Mouse (Mus musculus) kidney, postnatal 0 days (tissue): ENCODE measurements around the gene Lzic. TPM values are rescaled to one million over a fixed set of nuclear protein-coding genes. Genes with fewer than 3 reads are reported as not detected.

Experiments
- ATAC-seq: fragments of 200-750 bp; cut with Nextera tagmentation; replicated peaks from 2 replicates; pipeline ENCODE4 v1.8.0; 2017; ENCODE audit warnings: low read depth, moderate number of reproducible peaks, moderate TSS enrichment, moderate library complexity; ENCODE audit not compliant: low FRiP score
- DNase-seq: peaks from one replicate; pipeline ENCODE4 v3.0.0-alpha.2; 2016; ENCODE audit warnings: low spot score
- H3K27ac ChIP-seq: fragments of 300-500 bp; sonication (generic); 2 replicates; pipeline ENCODE4 v1.5.1; 2014; ENCODE audit warnings: mild to moderate bottlenecking
- H3K27me3 ChIP-seq: fragments of 300-500 bp; sonication (generic); 2 replicates; pipeline ENCODE4 v1.6.1; 2014; ENCODE audit warnings: low read length, mixed read lengths; ENCODE audit not compliant: insufficient read depth
- H3K36me3 ChIP-seq: fragments of 300-500 bp; sonication (generic); 2 replicates; pipeline ENCODE4 v1.6.1; 2014; ENCODE audit warnings: low read length, mixed read lengths; ENCODE audit not compliant: insufficient read depth
- H3K4me1 ChIP-seq: fragments of 300-500 bp; sonication (generic); replicated peaks from 2 replicates; pipeline ENCODE4 v1.6.1; 2014; ENCODE audit warnings: antibody characterized with exemption, low read length, mixed read lengths; ENCODE audit not compliant: insufficient read depth
- H3K4me2 ChIP-seq: fragments of 300-500 bp; sonication (generic); 2 replicates; pipeline ENCODE4 v1.6.1; 2014; ENCODE audit warnings: mild to moderate bottlenecking, low read length, moderate library complexity, mixed read lengths
- H3K4me3 ChIP-seq: fragments of 300-500 bp; sonication (generic); replicated peaks from 2 replicates; pipeline ENCODE4 v1.5.1; 2014; ENCODE audit warnings: low read depth, low read length
- H3K9ac ChIP-seq: fragments of 300-500 bp; sonication (generic); 2 replicates; pipeline ENCODE4 v1.6.1; 2014; ENCODE audit warnings: low read depth, low read length
- H3K9me3 ChIP-seq: fragments of 300-500 bp; sonication (generic); replicated peaks from 2 replicates; pipeline ENCODE4 v1.6.1; 2016; ENCODE audit warnings: low read length, inconsistent platforms, mixed read lengths
- CTCF ChIP-seq: IDR thresholded peaks from 2 replicates; pipeline ENCODE4 v1.5.1; 2016; ENCODE audit warnings: antibody characterized with exemption, low read depth, mild to moderate bottlenecking, moderate library complexity
- WGBS: fragments of 180-500 bp; shearing (Covaris S2); extraction: QIAGEN DNeasy Blood & Tissue Kit; methylation state at CpG from one replicate; pipeline ENCODE4 v1.1.7; 2014; 5-methylcytosine and 5-hydroxymethylcytosine counted together
- polyA plus RNA-seq: library from polyadenylated mRNA; unstranded; fragments of >200 nt; fragmentation: Nextera tagmentation; extraction: Ambion mirVana; gene quantifications from 2 replicates; pipeline ENCODE4 v1.2.1, GENCODE M21; 2015

Gene Lzic
- 31.1 and 31.7 TPM in 2 replicates for polyA plus RNA-seq

- DNase-seq (peak; percentile 96), ATAC-seq (peak; percentile 97)
- peak within 1 kb of the TSS; percentile 75 for H3K4me3 ChIP-seq
- peak within 1 kb of the TSS; percentile 77 for H3K27ac ChIP-seq
- peak; percentile 34 for TF ChIP-seq CTCF
- H3K36me3 ChIP-seq, result peaks cover 24% of the 10 kb centered on the region
- H3K9ac ChIP-seq, result peak within 1 kb of the TSS; percentile 78
- peaks cover 5% of the 10 kb centered on the region; the same call in 1 of the 2 replicates for H3K4me1 ChIP-seq
- H3K4me2 ChIP-seq, result peak within 1 kb of the TSS; percentile 73
- H3K9me3 ChIP-seq, result no peaks in the 10 kb centered on the region
- WGBS, result under 1% methylated on average over 60 of the region's 60 CpGs
- H3K27me3 ChIP-seq, result no peaks in the 10 kb centered on the region
Measured at GRCm38 (mm10) chr4:149485053-149485824, at the start of gene Lzic, which contains the start of gene Nmnat1. Gene Lzic (plus strand): TSS chr4:149485229. Gene Nmnat1 (minus strand): TSS chr4:149485202.

- Histone ChIP-seq H3K36me3 (no peaks in the 10 kb centered on the region), H3K27me3 (no peaks in the 10 kb centered on the region), H3K9ac (no peak overlapping the region), H3K4me3 (no peak overlapping the region), H3K4me1 (peaks cover 10% of the 10 kb centered on the region), H3K27ac (no peak overlapping the region), H3K9me3 (no peaks in the 10 kb centered on the region), H3K4me2 (no peak overlapping the region)
- WGBS, result 20% methylated on average over 8 of the region's 8 CpGs
- ATAC-seq (no peak), DNase-seq (peak; percentile 47)
- no peak for TF ChIP-seq CTCF
Measured at GRCm38 (mm10) chr4:149440576-149440975, 44.5 kb upstream of the Lzic start.

- Histone ChIP-seq H3K36me3 (no peaks in the 10 kb centered on the region), H3K27ac (no peak overlapping the region), H3K4me2 (no peak overlapping the region), H3K9ac (no peak overlapping the region), H3K9me3 (no peaks in the 10 kb centered on the region), H3K4me3 (no peak overlapping the region), H3K27me3 (no peaks in the 10 kb centered on the region), H3K4me1 (peaks cover 13% of the 10 kb centered on the region)
- no peak for TF ChIP-seq CTCF
- WGBS, result 38% methylated on average over 3 of the region's 3 CpGs
- DNase-seq, result no peak
- ATAC-seq, result no peak
Measured at GRCm38 (mm10) chr4:149442436-149442835, 42.6 kb upstream of the Lzic start.

- Histone ChIP-seq H3K36me3 (no peaks in the 10 kb centered on the region), H3K9ac (no peak overlapping the region), H3K4me3 (no peak overlapping the region), H3K4me1 (peaks cover 13% of the 10 kb centered on the region), H3K9me3 (no peaks in the 10 kb centered on the region), H3K4me2 (peak overlapping the region; percentile 58; the same call in 1 of the 2 replicates), H3K27ac (no peak overlapping the region), H3K27me3 (no peaks in the 10 kb centered on the region)
- no peak for TF ChIP-seq CTCF
- WGBS, result 42% methylated on average over 1 of the region's 1 CpGs
- DNase-seq (no peak), ATAC-seq (no peak)
Measured at GRCm38 (mm10) chr4:149444465-149444864, 40.6 kb upstream of the Lzic start.

GRCm38 (mm10) chr4:149444964-149445701, 39.9 kb upstream of the Lzic start:
- Histone ChIP-seq H3K27me3 (no peaks in the 10 kb centered on the region), H3K4me1 (peaks cover 13% of the 10 kb centered on the region), H3K4me3 (peak overlapping the region; percentile 15), H3K9me3 (no peaks in the 10 kb centered on the region), H3K36me3 (no peaks in the 10 kb centered on the region), H3K27ac (peak overlapping the region; percentile 83), H3K4me2 (peak overlapping the region; percentile 58), H3K9ac (peak overlapping the region; percentile 50; the same call in 1 of the 2 replicates)
- DNase-seq (peak; percentile 98), ATAC-seq (peak; percentile 94)
- 0% methylated on average over 36 of the region's 36 CpGs for WGBS
- peak; percentile 98 for TF ChIP-seq CTCF

GRCm38 (mm10) chr4:149445868-149446267, 39.2 kb upstream of the Lzic start:
- Histone ChIP-seq H3K27ac (peak overlapping the region; percentile 83), H3K9me3 (no peaks in the 10 kb centered on the region), H3K4me1 (0 out of 2 replicates have a peak, but pooled peaks cover 7% of the 10 kb centered on the region), H3K9ac (peak overlapping the region; percentile 35), H3K4me2 (peak overlapping the region; percentile 58), H3K27me3 (no peaks in the 10 kb centered on the region), H3K36me3 (no peaks in the 10 kb centered on the region), H3K4me3 (peak overlapping the region; percentile 10)
- peak; percentile 67 for ATAC-seq
- no peak for TF ChIP-seq CTCF
- WGBS, result 5% methylated on average over 11 of the region's 11 CpGs
- peak; percentile 87 for DNase-seq
